Mouse (Mus musculus) adipocyte (in vitro differentiated cells): ENCODE results near the gene Myo1e.

ENCODE experiments used
- DNase-seq: peaks from one replicate; pipeline ENCODE4 v3.0.0-alpha.2; 2016; ENCODE audit warnings: low spot score

The Myo1e gene

DNA sequence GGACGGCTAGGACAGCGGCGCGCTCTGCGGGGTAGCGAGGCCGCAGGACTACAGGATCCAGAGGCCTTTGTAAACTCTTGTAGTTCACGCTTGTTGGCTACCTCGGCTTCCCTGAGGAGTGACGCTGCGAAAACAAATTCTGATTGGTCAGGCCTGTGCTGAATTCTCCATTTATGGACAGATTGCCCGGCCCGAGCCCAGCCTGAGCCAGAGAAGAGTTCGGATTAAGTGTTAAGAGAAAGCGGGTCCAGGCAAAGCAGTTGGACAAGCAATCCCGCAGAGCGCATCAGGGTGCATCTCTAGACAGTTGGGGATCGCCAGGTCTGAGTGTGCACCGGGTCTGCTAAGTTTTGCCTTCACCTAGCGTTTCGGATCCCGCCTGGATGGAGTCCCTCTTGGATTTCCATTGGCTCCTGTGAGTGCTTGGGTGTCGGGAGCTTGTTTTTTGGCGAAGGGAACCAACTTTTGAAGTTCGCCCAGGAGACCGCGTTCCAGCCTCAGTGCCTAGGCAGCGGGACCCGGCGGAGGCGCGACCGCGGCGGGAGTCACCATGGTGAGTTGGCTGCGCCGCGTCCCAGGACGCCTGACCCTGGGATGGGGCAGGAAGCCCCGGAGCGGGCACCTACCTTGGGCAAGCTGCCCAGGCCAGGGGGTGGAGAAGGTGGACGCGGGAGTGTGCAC is at the start of gene Myo1e:
Gene Myo1e, plus strand, starts transcription at position 200 of the 681 bp plus-strand sequence.
- DNase-seq = peak; percentile 94

DNA sequence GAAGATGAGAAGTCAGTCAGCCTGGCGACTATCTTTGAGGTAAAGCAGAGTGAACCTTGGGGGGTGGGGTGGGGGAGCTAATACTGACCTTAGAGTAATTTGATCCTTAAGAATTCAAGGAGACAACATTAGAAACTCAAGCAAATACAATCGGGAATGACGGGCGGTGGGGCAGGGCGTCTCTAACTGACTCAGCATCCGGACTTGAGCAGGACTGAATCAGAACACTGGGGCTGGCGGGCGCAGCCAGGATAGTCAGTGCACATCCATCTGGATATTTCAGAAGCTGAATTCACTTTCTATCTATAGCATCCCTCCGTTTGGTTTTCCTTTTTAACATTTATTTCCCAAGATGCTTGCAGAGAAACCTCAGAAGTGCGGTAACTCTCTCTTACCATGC is 47.1 kb upstream of the Myo1e start:
- DNase-seq = no peak

DNA sequence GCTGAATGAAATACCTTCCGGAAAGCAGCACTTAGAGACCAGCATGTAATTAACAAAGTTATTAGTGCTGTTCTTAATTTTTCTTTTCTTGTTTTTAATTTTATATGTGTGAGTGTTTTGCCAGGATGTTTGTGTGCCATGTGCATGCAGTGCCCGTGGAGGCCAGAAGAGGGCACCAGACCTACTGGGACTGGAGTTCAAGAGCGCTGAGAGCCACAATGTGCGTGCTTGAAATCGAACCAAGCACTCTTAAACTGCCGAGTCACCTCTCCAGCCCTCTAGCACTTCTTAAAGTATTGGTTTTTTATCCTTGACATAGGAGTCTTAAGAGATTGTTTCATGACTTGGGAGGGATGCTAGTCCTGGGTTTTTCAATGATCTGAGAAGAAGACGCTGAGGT is 38.2 kb upstream of the Myo1e start:
- DNase-seq = no peak

DNA sequence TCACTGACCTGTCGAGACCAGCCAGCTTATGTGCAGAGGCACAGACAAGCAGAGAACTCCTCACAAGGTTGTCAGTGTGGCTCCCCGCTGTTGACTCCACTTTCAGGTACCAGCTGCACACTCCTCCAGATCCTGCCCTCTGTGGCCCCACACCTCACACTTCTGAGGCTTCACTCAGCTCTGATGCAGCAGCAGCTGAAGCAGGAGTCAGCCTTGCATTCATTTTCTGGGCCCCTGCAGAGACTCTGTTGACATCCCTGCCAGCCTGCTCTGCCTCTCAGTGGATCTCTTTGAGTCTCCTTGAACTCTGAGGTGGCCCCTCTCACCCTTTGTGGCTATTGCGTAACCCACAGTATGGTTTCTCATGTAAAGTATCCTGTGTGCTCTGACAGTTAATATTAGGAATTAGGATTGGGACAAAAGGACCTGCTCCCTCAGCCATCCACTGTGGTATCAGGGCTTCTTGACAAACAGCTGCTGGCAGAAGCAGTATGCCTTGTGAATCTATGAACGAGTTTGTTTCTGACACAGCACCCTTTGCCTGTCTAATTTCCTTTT is 32.8 kb upstream of the Myo1e start:
- DNase-seq = no peak

DNA sequence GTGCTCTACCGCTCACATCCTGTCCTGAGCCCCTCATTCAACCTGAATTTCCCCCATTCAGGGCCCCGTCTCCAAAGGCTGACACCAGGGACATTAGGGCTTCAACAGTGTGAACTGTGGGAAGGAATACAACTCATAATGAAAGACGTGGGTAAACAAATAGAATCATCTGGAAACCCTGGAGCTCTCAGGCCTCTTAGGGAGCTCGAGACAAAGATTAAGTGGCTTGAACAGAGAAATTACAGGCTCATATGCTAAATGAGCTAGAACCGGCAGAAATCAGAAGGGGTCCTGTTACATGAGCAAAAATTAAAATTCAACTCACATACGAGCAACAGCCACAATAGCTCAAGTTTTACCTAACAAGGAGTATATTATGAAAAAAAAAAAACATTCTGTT is 32.3 kb upstream of the Myo1e start:
- no peak for DNase-seq

DNA sequence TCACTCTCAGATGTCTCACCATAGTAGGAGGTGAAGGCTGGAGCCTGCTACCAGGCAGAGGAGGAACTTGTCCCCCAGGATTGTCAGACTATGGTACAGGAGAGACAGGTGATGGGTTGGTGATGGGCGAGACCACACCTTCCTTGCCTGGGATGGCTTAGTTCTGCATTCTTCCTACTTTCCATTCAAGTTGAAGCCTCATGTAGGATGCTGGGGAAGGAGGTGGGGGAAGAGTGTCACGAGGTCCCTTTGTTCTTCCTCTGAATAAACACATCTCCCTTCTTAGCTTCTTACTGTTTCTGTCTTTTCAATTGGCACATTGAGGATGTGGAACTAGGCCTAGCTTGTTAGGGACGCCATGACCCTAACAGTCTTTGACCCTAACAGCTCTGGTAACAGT is 30.9 kb upstream of the Myo1e start:
- DNase-seq = no peak

DNA sequence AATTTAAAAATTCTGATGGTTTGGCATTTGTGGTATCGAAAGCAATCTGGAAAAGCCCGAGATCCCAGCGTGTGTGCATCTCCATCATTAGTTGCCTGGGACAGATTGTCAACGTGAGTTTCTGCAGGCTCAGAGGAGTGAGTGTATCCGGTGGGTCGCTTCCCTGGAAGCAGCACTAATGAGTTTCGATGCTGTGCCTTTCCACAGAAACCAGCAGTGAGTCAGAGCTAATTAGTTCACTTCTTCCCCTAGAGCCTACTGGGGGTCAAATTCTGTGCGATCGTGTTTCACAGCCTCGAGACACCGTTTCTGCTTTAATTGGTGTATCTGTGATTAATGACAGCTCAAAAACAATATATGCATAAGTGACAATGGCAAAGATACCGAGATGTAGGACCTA is 25.4 kb upstream of the Myo1e start:
- no peak for DNase-seq

DNA sequence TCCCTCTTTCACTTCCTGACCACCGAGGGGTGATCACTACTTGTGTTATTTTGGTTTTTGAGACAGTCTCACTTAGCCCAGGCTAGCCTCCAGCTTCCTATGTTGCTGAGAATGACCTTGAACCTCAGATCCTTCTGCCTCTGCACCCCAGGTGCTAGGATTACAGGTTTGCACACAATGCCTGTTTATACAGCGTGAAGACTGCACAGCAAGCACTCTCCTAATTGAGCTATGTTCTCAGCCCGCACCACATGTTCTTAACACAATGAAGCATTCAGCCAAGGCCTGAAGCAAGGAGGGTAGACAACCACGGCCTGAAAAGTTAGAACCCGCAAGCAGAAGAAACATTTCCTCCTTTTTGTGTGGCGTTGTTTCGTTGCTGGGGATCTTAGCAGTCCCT is 24.5 kb upstream of the Myo1e start:
- no peak for DNase-seq

DNA sequence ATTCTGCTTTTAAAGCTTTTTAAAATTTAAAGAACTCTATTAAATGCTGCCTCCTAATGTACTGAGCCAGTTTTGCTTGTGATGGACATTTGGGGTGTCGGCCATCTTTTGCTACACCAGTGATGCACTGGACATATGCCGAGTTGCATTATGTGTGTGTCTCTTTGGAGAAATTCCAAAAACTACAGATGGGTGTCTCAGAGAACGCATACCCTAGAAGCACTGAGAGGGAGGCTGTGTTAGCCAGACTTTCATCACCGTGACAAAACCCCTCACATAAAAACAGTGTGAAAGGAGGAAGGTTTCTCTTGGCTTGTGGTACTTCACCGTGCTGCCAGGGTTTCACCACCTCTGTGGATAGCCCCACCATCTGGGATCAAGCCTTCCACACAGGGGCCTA is 14.8 kb upstream of the Myo1e start:
- DNase-seq = no peak

DNA sequence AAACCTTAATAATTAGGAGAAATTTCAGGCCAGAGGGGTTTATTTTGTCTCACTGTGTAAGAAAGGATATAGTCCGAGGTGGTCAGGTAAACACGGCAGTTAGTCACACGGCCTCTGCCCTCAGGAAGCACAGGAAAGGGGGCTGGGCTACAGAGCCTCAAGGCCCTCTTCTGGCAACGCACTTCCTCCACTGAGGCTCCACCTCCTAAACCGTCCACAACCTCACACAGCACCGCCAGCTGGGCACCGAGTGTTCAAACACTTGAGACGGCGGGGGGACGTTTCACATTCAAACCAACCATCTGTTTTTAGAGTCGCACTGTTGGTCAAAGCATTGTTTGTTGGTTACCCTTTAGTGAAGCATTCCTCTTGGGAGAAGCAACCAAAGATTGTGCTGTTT is 12.5 kb upstream of the Myo1e start:
- DNase-seq = no peak

DNA sequence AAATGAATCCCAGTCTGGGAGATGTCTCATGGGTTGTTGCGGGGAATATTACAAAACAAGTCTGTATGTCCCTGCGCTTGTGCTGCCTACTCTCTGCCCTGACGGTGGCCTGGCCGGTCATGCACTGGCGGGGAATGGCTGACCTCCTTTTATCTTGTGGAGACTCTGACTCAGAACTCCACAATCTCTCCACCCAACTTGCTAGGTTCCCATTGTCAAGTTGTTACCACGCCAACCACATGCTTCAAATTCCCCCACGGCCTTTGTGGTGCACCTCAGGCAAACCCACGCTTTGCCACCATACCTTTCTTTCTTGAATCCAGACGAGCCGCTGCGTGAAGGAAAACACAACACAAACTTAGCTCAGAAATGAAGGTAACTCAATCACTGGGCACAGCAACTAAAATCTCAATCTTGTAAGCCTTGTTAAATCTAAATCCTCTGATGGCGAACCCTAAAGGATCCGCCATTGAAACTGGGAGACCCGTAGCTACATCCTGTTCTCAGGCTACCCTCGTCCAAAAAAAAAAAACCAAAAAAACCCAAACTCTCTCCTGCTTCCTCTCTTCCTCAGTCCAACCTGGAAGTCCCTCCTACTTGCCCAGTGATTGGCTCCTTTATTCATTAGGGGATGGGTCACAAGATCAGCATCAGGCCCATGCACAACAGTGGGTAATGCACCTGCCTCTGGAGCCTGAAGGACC is 10.0 kb upstream of the Myo1e start:
- no peak for DNase-seq

DNA sequence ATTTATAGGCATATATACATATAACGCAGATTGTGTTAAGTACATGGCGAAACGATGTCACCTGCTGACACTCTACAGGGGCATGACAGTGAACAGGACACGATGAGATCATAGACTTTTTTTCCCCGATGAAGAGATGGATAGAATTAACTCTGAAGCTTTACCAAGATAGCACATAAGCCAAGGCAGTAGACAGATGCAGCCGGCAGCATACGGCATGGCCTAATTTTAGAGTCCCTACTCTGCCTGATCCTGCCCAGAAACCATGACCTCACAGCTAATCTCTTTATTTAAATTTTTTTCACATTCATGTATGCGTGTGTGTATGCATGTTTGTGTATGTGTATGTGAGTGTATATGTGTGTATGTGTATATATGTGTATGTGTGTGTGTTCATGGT is 9.2 kb upstream of the Myo1e start:
- no peak for DNase-seq

DNA sequence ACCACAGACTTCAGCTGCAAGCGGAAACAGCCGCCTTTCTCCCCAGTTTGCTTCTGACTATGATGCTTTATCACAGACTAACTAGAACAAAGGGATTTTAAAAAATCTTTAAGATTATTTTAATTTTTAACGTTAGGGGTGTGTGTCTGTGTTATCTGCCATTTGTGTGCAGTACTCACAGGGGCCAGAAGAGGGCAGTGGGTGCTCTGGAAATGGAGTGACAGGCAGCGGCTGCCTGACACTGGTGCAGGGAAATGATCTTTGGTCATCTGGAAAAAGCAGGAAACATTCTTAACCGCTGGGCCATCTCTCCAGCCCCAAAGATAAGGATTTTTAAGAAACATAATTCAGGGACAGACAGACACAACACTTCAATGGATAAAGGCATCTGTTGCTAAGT is 4.4 kb upstream of the Myo1e start:
- DNase-seq = peak; percentile 16

DNA sequence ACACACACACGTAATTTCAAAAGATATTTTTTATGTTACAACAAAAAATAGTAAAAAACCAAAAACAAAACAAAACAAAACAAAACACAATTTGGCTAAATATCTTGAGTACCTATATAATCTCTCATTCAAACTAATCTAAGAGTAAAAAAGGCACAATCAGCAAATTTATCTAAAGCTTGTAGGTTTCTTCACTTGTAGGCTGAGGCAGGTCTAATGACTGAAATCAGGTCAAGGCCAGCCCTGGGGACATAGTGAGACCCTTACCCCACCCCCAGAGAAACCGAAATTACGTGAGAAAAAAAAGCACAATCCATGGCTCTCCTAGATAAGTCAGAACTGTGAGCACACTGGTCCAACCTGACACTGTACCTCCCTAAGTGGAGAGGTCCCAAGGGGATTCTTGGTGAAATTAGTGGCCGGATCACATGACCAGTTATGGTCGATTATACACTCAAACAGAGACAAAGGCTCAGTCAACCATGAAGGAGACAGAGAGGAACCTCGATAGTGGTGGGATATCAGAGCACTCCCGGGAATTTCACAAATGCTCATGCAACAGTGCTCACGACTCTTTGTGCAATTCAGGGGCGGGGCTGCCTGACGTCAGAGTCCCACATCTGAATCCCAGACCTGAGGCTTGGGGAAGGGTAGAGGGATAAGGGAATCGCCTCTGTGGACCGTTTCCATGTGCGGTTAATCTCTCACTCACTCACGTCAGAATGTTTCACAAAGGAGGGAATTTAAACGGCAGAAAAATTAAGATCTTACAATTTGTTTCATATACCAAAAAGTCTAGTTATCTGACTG is 3.7 kb upstream of the Myo1e start:
- no peak for DNase-seq

DNA sequence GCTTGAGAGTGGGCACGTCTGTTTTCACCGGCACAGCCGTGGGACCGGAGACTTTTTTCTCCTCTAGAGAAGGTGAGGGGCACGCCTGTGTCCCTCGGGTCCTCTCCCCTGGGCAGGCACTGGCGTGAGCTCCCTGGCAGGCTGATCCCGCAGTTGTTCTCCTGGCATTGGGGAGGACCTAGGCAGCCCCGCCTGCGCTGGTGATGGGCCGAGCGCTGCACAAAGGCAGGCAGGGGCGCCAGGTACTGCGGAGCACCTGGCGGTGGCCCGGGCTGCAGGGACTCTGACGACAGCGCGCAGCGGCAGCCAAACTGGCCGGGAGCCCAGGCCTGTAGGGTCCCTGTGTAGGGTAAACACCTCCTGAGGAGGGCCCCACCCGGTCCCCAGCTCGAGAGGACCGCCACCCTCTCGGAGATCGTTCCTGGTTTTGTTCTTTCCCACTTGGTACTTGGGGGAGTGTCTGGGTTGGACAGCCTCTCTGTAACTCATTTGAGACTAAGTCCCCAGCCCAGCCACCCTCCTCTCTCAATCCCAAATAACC is 901 bp downstream of the Myo1e start:
- DNase-seq = peak; percentile 15

DNA sequence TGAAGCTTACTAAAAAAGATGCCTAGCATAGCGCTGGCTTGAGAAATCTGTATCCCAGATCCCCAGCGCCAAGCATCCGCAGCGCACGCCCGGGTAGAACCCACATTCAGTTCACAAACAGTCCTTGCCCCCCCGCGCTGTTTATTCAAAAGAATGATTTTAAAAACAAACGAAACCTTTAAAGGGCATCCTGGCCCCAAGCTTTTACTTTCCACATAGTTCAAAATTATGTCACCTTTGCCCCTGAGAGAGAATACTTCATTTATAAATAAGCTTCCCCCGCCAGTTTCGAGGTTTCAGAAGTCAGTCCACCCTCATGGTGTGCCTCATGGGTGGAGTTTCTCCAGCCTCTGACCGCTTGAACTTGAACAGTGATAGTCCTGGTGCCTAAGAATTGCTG is 1.6 kb downstream of the Myo1e start:
- no peak for DNase-seq

DNA sequence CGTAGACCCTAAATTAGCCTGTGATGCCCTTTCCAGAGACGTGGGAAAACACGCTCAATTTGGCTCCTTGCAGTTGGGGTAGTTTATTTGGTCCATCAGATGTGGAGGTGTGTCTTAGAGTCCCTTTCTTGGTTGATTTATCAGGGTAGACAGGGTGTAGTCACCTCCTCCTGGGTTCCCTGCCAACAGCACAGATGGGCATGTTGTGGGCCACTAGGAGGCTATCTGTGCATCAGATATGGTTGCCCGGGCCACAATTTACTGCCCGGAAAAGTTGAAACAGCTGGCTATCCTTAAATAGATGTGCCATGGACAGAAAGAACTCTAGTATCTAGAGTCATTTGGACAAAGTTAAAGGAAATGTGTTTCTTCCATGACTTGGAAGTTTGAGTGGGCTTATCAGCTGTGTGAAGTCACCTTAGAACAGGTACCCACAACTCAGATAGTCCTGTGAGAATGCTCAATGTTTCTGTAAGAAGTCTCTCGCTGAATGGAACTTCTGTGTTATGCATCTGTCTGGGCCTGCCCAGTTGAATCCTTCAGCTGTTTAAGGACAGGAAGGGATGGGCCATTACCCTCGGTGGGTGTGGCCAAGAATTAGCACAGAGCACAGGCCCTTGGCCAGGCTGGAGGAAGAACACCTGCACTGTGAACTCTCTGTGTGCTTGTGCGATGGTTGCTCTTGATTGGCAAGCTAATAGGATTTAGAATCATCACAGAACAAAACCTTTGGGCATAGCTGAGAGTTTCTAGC is 2.3 kb downstream of the Myo1e start:
- DNase-seq = no peak

DNA sequence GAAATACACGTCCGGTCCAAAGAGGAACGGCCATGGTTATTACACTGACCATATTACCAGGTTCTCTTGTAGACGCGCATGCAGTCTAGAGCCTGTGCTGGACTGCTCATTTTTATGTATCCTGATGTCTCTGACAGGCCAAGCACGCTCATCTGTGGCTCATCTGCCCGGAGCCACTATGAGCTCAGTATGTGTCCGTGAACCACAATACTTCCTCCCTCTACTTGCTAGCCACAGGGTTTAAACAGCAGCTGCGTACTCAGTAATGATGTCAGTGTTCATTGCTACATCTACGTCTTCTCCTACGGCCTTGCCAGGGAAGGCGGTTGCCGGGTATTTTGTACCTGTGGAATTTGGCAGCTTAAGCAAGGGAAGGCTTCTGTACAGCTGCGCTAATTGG is 4.5 kb downstream of the Myo1e start:
- no peak for DNase-seq

DNA sequence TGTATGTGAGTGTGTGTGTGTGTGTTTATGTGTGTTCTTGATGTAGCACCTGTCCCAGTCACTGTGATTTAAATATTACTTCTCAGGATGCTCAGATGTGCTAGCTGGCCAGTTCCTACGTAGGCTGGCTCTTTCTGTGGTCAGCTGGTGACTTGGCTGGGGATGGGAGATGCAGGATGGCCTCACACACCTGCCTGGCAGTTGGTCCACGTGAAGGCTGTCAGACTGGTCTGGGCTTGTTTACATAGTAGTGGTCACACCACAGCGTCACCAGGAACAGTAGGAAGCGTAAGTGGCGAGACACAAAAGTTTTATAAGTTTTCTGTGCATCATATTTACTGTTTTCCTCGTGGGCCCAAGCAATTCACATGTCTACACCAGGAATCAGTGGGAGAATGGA is 9.4 kb downstream of the Myo1e start:
- no peak for DNase-seq

DNA sequence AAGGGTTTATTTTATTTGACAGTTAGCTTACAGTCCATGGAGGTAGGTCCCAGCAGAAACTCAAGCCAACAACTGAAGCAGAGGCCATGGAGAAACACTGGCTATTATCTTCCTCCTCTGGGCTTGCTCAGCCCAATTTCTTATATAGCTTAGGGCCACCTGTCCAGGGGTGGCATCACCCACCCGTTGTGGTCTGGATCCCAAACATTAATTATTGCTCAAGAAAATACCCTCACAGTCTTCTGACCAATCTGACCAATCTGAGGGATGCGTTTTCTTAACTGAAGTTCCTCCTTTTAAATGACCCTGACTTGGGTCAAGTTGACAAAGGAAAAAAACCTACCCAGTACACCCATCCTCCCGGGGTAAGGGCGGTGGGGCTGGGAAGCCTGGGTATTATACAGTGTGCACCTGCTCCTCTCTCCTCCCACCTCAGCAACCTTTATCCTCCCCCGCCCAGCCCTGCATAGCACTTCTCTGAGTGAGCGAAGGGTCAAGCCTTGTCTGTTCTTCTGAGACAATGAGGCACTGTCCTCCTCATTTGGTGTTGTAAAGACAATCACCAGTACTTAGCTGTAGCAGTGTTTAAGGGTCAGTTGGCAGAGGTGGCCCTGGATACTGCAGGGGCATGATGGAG is 12.3 kb downstream of the Myo1e start:
- DNase-seq = no peak

DNA sequence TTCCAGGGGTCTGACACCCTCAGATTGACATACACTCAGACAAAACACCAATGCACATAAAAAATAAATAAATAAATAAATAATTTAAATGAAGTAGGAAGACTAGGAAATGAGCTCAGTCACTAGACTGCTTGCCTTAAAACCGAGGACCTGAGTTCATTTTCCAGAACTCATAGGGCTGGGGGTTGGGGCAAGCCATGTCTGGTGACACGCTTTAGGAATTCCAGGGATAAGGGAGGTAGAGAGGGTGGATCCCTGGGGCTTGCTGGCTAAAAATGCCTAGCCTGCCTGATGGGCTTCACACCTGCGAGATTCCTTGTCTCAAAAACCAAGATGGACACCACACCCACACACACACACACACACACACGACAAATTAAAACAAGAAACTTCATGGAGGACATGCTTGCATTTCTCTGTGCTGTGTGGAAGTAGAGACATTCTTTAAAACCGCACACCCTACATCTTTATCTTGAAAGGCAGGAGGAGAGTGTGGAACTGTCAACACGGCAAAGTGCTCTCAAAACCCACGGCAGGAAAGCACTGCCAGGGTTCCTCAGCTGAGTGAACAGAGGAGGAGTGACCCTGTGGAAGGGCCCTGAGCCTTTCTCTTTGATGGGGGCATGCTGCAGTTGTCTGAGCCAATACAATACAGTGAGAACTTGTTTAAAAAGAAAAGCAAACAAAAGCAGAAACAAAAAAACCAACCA is 13.5 kb downstream of the Myo1e start:
- DNase-seq = no peak
